Mouse (Mus musculus): ENCODE measurements around the gene Gm43720. TPM values are rescaled to one million over a fixed set of nuclear protein-coding genes. Genes with fewer than 3 reads are reported as not detected.

Gene Gm43720
- polyA plus RNA-seq, 1 experiment, result not detected

GRCm38 (mm10) chr5:138287861-138288260 lies 8.1 kb upstream of the Gm43720 start:
- H3K27me3 ChIP-seq (ENCODE audit: control insufficient read depth, insufficient read depth, insufficient read length), result no peaks in the 10 kb centered on the region
- TF ChIP-seq FOSL1 (IDR thresholded peaks at IDR 0.05; ENCODE audit: insufficient read depth, low read length, poor library complexity, severe bottlenecking), result no peak
- no peak for TF ChIP-seq USF1 (IDR thresholded peaks at IDR 0.05; ENCODE audit: low read depth)
- TF ChIP-seq CEBPB (IDR thresholded peaks at IDR 0.05; ENCODE audit: low read depth), result no peak
- no peak for TF ChIP-seq MAX (IDR thresholded peaks at IDR 0.05)
- no peak for TF ChIP-seq CTCF (IDR thresholded peaks at IDR 0.05; ENCODE audit: control insufficient read depth, insufficient read depth, insufficient read length)
- TF ChIP-seq MYOD1 (IDR thresholded peaks at IDR 0.05; ENCODE audit: control insufficient read depth, insufficient read length, low read depth), result no peak
- no peak for TF ChIP-seq MYOG (IDR thresholded peaks at IDR 0.05; ENCODE audit: control insufficient read depth, extremely low read depth, insufficient read length)
- H3K79me3 ChIP-seq (ENCODE audit: low read depth), result no peaks in the 10 kb centered on the region
- H3ac ChIP-seq (ENCODE audit: control insufficient read depth, insufficient read length, low read depth), result no peak overlapping the region
- H3K79me2 ChIP-seq (ENCODE audit: control insufficient read depth, insufficient read depth), result no peaks in the 10 kb centered on the region
- no peak overlapping the region for H3K4me3 ChIP-seq (ENCODE audit: insufficient read depth, poor library complexity, severe bottlenecking)
- H3K36me3 ChIP-seq (ENCODE audit: control insufficient read depth, insufficient read depth), result no peaks in the 10 kb centered on the region

DNA sequence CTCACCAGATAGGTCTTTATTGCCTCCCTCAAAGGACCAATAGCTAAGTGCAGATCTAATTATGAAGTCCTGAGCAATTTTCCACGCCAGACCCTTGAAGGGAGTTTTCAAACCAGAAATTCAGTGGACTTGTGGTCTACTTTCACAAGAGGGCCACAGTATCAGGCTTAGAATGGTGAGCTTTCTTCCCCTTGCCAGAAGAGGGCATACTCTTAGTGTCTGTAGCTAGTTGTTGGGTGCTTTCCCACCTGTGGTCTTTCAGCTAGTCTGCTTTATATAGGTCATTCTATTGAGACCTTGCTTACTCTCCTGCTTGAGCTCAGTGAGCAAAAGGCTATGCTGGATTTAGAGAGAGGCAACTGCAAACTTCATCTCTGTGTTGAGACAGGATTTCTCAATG lies 3.8 kb upstream of the Gm43720 start:
- H3K27me3 ChIP-seq (ENCODE audit: control insufficient read depth, insufficient read depth, insufficient read length), result no peaks in the 10 kb centered on the region

DNA sequence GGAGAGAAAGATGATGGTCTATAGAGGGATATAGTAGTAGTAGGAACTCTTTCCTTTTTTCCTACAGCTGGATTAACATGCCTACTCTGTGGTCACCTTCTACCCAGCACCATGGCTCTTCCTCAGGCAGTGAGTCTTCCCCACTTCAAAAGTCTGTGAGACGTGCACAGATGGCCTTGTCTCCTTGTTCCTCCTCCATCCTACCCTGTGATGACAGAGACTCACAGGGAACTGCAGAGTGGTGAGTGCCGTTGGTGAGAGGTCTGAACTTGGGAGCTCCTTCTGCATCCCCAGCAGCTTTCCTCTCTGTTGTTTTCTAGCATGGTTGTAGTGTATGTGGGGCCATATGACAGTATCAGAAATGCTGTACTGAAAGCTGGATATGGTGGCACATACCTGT lies 2.0 kb upstream of the Gm43720 start:
- H3ac ChIP-seq (ENCODE audit: control insufficient read depth, insufficient read length, low read depth), result no peak overlapping the region
- H3K36me3 ChIP-seq (ENCODE audit: control insufficient read depth, insufficient read depth), result no peaks in the 10 kb centered on the region
- H3K79me3 ChIP-seq (ENCODE audit: low read depth), result no peaks in the 10 kb centered on the region
- no peaks in the 10 kb centered on the region for H3K79me2 ChIP-seq (ENCODE audit: control insufficient read depth, insufficient read depth)
- H3K4me3 ChIP-seq (ENCODE audit: insufficient read depth, poor library complexity, severe bottlenecking), result no peak overlapping the region
- no peaks in the 10 kb centered on the region for H3K27me3 ChIP-seq (ENCODE audit: control insufficient read depth, insufficient read depth, insufficient read length)
- TF ChIP-seq FOSL1 (IDR thresholded peaks at IDR 0.05; ENCODE audit: insufficient read depth, low read length, poor library complexity, severe bottlenecking) (no peak), USF1 (IDR thresholded peaks at IDR 0.05; ENCODE audit: low read depth) (no peak)

More for the DNA sequence above, 3.8 kb upstream of the Gm43720 start:
- TF ChIP-seq MYOG (IDR thresholded peaks at IDR 0.05; ENCODE audit: control insufficient read depth, extremely low read depth, insufficient read length), result no peak
- Histone ChIP-seq H3K4me3 (ENCODE audit: insufficient read depth, poor library complexity, severe bottlenecking) (no peak overlapping the region), H3K36me3 (ENCODE audit: control insufficient read depth, insufficient read depth) (no peaks in the 10 kb centered on the region), H3K79me2 (ENCODE audit: control insufficient read depth, insufficient read depth) (no peaks in the 10 kb centered on the region), H3ac (ENCODE audit: control insufficient read depth, insufficient read length, low read depth) (no peak overlapping the region), H3K79me3 (ENCODE audit: low read depth) (no peaks in the 10 kb centered on the region)

DNA sequence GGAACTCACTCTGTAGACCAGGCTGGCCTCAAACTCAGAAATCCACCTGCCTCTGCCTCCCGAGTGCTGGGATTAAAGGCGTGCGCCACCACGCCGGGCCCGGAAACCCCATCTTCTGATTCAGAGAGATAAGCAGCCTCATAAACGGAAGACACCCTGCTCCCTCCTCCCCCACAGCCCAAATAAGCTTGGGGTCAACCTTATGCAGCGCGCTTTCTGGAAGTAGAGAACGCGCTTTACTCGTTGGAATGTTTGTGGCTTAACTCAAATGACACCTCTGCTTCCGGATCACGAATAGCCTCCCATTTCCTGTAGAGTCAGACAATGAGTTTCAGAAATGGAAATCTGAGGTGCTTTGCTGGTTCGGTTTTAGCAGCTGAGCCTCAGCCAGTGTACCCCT lies 1.1 kb upstream of the Gm43720 start:
- Histone ChIP-seq H3K27me3 (ENCODE audit: control insufficient read depth, insufficient read depth, insufficient read length) (no peaks in the 10 kb centered on the region), H3K79me3 (ENCODE audit: low read depth) (no peaks in the 10 kb centered on the region), H3K79me2 (ENCODE audit: control insufficient read depth, insufficient read depth) (no peaks in the 10 kb centered on the region), H3K36me3 (ENCODE audit: control insufficient read depth, insufficient read depth) (no peaks in the 10 kb centered on the region), H3K4me3 (ENCODE audit: insufficient read depth, poor library complexity, severe bottlenecking) (no peak overlapping the region), H3ac (ENCODE audit: control insufficient read depth, insufficient read length, low read depth) (no peak overlapping the region)
- TF ChIP-seq MYOD1 (IDR thresholded peaks at IDR 0.05; ENCODE audit: control insufficient read depth, insufficient read length, low read depth) (no peak), MYOG (IDR thresholded peaks at IDR 0.05; ENCODE audit: control insufficient read depth, extremely low read depth, insufficient read length) (no peak), CEBPB (IDR thresholded peaks at IDR 0.05; ENCODE audit: low read depth) (no peak), CTCF (IDR thresholded peaks at IDR 0.05; ENCODE audit: control insufficient read depth, insufficient read depth, insufficient read length) (no peak), USF1 (IDR thresholded peaks at IDR 0.05; ENCODE audit: low read depth) (no peak), MAX (IDR thresholded peaks at IDR 0.05) (no peak), FOSL1 (IDR thresholded peaks at IDR 0.05; ENCODE audit: insufficient read depth, low read length, poor library complexity, severe bottlenecking) (no peak)

GRCm38 (mm10) chr5:138280425-138280768 lies 639 bp upstream of the Gm43720 start:
- TF ChIP-seq MYOG (IDR thresholded peaks at IDR 0.05; ENCODE audit: control insufficient read depth, extremely low read depth, insufficient read length), result no peak
- no peak for TF ChIP-seq MAX (IDR thresholded peaks at IDR 0.05)
- no peak for TF ChIP-seq USF1 (IDR thresholded peaks at IDR 0.05; ENCODE audit: low read depth)
- TF ChIP-seq FOSL1 (IDR thresholded peaks at IDR 0.05; ENCODE audit: insufficient read depth, low read length, poor library complexity, severe bottlenecking), result no peak
- no peak for TF ChIP-seq CTCF (IDR thresholded peaks at IDR 0.05; ENCODE audit: control insufficient read depth, insufficient read depth, insufficient read length)
- no peak for TF ChIP-seq MYOD1 (IDR thresholded peaks at IDR 0.05; ENCODE audit: control insufficient read depth, insufficient read length, low read depth)
- TF ChIP-seq CEBPB (IDR thresholded peaks at IDR 0.05; ENCODE audit: low read depth), result no peak
- H3K79me3 ChIP-seq (ENCODE audit: low read depth), result no peaks in the 10 kb centered on the region
- H3K27me3 ChIP-seq (ENCODE audit: control insufficient read depth, insufficient read depth, insufficient read length), result no peaks in the 10 kb centered on the region
- H3K36me3 ChIP-seq (ENCODE audit: control insufficient read depth, insufficient read depth), result no peaks in the 10 kb centered on the region
- H3ac ChIP-seq (ENCODE audit: control insufficient read depth, insufficient read length, low read depth), result no peak overlapping the region
- H3K79me2 ChIP-seq (ENCODE audit: control insufficient read depth, insufficient read depth), result no peaks in the 10 kb centered on the region
- no peak overlapping the region for H3K4me3 ChIP-seq (ENCODE audit: insufficient read depth, poor library complexity, severe bottlenecking)

DNA sequence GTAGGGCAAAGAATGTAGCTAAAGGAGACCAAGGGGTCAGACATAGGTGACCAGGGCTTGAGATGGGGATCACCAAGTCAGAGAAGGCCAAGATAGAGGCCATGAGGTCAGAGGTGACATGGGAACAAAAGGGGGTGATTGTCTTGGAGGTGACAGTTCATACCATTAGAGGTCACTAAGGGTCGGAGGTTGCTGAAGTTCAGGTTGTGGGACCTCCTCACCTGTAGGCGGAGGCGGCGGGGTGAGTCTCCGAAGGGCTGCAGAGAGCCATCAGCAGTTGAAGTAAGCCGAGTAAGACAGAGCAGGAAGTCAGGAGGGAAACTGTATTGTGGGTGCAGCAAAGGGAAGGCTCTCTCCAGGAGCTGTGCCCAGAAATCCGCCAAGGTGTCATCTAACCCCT lies 1.8 kb downstream of the Gm43720 start:
- Histone ChIP-seq H3ac (ENCODE audit: control insufficient read depth, insufficient read length, low read depth) (no peak overlapping the region), H3K4me3 (ENCODE audit: insufficient read depth, poor library complexity, severe bottlenecking) (no peak overlapping the region), H3K79me2 (ENCODE audit: control insufficient read depth, insufficient read depth) (no peaks in the 10 kb centered on the region), H3K79me3 (ENCODE audit: low read depth) (no peaks in the 10 kb centered on the region), H3K36me3 (ENCODE audit: control insufficient read depth, insufficient read depth) (no peaks in the 10 kb centered on the region), H3K27me3 (ENCODE audit: control insufficient read depth, insufficient read depth, insufficient read length) (peaks cover 3% of the 10 kb centered on the region)
- no peak for TF ChIP-seq CEBPB (IDR thresholded peaks at IDR 0.05; ENCODE audit: low read depth)
- TF ChIP-seq USF1 (IDR thresholded peaks at IDR 0.05; ENCODE audit: low read depth), result no peak
- TF ChIP-seq MYOD1 (IDR thresholded peaks at IDR 0.05; ENCODE audit: control insufficient read depth, insufficient read length, low read depth), result no peak
- no peak for TF ChIP-seq FOSL1 (IDR thresholded peaks at IDR 0.05; ENCODE audit: insufficient read depth, low read length, poor library complexity, severe bottlenecking)
- no peak for TF ChIP-seq CTCF (IDR thresholded peaks at IDR 0.05; ENCODE audit: control insufficient read depth, insufficient read depth, insufficient read length)
- TF ChIP-seq MYOG (IDR thresholded peaks at IDR 0.05; ENCODE audit: control insufficient read depth, extremely low read depth, insufficient read length), result no peak
- TF ChIP-seq MAX (IDR thresholded peaks at IDR 0.05), result no peak
